ENCODE assay signal across 10 mouse cellular contexts in genomic region chr4:58508833-58509232, GRCm38 (mm10). TPM values are rescaled to one million over a fixed set of nuclear protein-coding genes. Genes with fewer than 3 reads are reported as not detected.
DNase-seq lines count a peak whose midpoint lies in the region; ATAC-seq lines count a peak whose summit lies in the region.
"Had no signal": no experiment of that assay in that cellular context is flagged by ENCODE, and none has a peak within 500 bp of the region (broad histone marks: within the 10 kb centered on the region; RNA-seq: fewer than 3 reads in every experiment).

No protein-coding gene starts in this region.

- no peak overlapping the region for H3K4me2 ChIP-seq in hindbrain, embryonic 15.5 days
- H3K4me2 ChIP-seq in hindbrain, embryonic 12.5 days (replicated peaks): no peak overlapping the region
- H3K4me2 ChIP-seq: neural tube, embryonic 12.5 days had no signal

- no peak for ATAC-seq in hindbrain, embryonic 15.5 days (ENCODE audit: low FRiP score, low read depth)
- no peak for ATAC-seq in hindbrain, embryonic 12.5 days (ENCODE audit: low FRiP score)
- no peak for ATAC-seq in activated CD4-positive, CD25-positive, alpha-beta regulatory T cell, adult 4 months
- ATAC-seq in megakaryocyte, adult 5-6 weeks (ENCODE audit: poor library complexity, severe bottlenecking): no peak

- 46% methylated on average over 7 of the region's 7 CpGs for WGBS in hindbrain, embryonic 15.5 days
- WGBS in hindbrain, embryonic 12.5 days: 61% methylated on average over 7 of the region's 7 CpGs

- H3K27me3 ChIP-seq in hindbrain, embryonic 15.5 days: no peaks in the 10 kb centered on the region
- H3K27me3 ChIP-seq in hindbrain, embryonic 12.5 days: no peaks in the 10 kb centered on the region
- H3K27me3 ChIP-seq: neural tube, embryonic 12.5 days had no signal

- intact Hi-C loops in heart, postnatal 36 days (cut with DNase I): no loop called here

- H3K4me1 ChIP-seq in hindbrain, embryonic 15.5 days (replicated peaks): no peaks in the 10 kb centered on the region
- H3K4me1 ChIP-seq in hindbrain, embryonic 12.5 days: no peaks in the 10 kb centered on the region
- H3K4me1 ChIP-seq: neural tube, embryonic 12.5 days had no signal

- H3K36me3 ChIP-seq in hindbrain, embryonic 15.5 days: no peaks in the 10 kb centered on the region
- 0 out of 2 replicates have a peak, but pooled peaks cover 3% of the 10 kb centered on the region for H3K36me3 ChIP-seq in hindbrain, embryonic 12.5 days
- H3K36me3 ChIP-seq: neural tube, embryonic 12.5 days had no signal

- H3K27ac ChIP-seq in hindbrain, embryonic 15.5 days (replicated peaks): 0 out of 2 replicates have a peak overlapping the region, but pooled peaks have one; percentile 7
- H3K27ac ChIP-seq in hindbrain, embryonic 12.5 days: no peak overlapping the region
- H3K27ac ChIP-seq: liver, embryonic 14.5 days; neural tube, embryonic 12.5 days had no signal

- H3K9ac ChIP-seq in hindbrain, embryonic 15.5 days: no peak overlapping the region
- H3K9ac ChIP-seq in hindbrain, embryonic 12.5 days: no peak overlapping the region
- H3K9ac ChIP-seq: liver, embryonic 14.5 days; neural tube, embryonic 12.5 days had no signal

- peak; percentile 19 for DNase-seq in 3T3-L1 (ENCODE audit: low read depth, low spot score)
- DNase-seq in brain, embryonic 18.5 days (ENCODE audit: low read depth, low spot score): peak; percentile 50
- peak; percentile 18 to 41 for DNase-seq in heart, postnatal 36 days
- DNase-seq in yolk sac, embryonic 10.5 days (ENCODE audit: low spot score): no peak

- H3K4me3 ChIP-seq in hindbrain, embryonic 15.5 days: no peak overlapping the region
- no peak overlapping the region for H3K4me3 ChIP-seq in hindbrain, embryonic 12.5 days
- H3K4me3 ChIP-seq: neural tube, embryonic 12.5 days had no signal

- H3K9me3 ChIP-seq in hindbrain, embryonic 15.5 days: no peaks in the 10 kb centered on the region
- no peaks in the 10 kb centered on the region for H3K9me3 ChIP-seq in hindbrain, embryonic 12.5 days (replicated peaks)
- H3K9me3 ChIP-seq: neural tube, embryonic 12.5 days had no signal

RNA-seq across cellular contexts. Expression of gene Lpar1, which starts 44.9 kb away (rescaled TPM):
- 20.4 and 23.2 TPM in 2 replicates for polyA plus RNA-seq in hindbrain, embryonic 15.5 days (2015; fragmentation: Nextera tagmentation; extraction: Ambion mirVana)
- 63.6 and 78.1 TPM in 2 replicates for polyA plus RNA-seq in hindbrain, embryonic 12.5 days (2016; fragmentation: Nextera tagmentation; extraction: Ambion mirVana)
- 10 to 100 TPM in 1 of 2 experiments, 1 to 10 TPM in 1; 9.4 to 10.9 TPM for total RNA-seq in heart, postnatal 36 days (2021)
- polyA plus RNA-seq in activated CD4-positive, CD25-positive, alpha-beta regulatory T cell, adult 4 months (2017; shearing (Covaris generic)): not detected
- 0.05 and 0.80 TPM in 2 replicates for total RNA-seq in megakaryocyte, adult 5-6 weeks (2015)
- total RNA-seq in megakaryocyte, adult 5-6 weeks (2017): 0.04 TPM in 1 of 2 replicates, not detected in the other

Comparison
In these comparisons a context has a peak if more than half of its experiments do, and no peak if none do; other contexts are left out.
1. RNA of gene Lpar1, which starts 44.9 kb away (polyA plus RNA-seq): 63.6 to 78.1 TPM in hindbrain, embryonic 12.5 days and 20.4 to 23.2 TPM in hindbrain, embryonic 15.5 days; not detected in activated CD4-positive, CD25-positive, alpha-beta regulatory T cell, adult 4 months; every median in the first group is over 10 times any median in the second.